Mouse (Mus musculus): Measurements from ENCODE around the gene Brd9.
"Not testable (repeated sequence)": the region's sequence is repeated elsewhere in the genome, so short reads cannot be mapped to it uniquely, and the experiment has no call there.

The Brd9 gene

DNA sequence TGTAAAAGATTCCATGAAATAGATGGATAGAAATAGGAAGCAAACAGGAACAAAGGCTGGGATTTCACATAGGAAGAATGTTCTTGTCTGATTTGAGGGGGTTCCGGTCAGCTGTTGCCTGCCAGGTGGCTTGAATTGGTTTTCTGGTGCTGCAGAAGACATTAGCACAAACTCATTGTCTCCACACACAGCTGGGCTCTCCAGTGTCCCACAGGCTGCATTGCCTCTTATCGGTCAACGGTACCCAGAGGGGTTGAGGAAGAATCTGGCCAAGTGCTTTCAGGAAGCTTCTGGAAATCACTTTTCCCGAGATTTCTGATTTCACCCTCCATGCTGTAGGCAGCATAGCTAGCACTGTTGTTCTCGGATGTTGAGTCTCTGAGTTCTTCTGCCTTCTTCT lies 53.7 kb downstream of the Brd9 start:
- DNase-seq: no peak

DNA sequence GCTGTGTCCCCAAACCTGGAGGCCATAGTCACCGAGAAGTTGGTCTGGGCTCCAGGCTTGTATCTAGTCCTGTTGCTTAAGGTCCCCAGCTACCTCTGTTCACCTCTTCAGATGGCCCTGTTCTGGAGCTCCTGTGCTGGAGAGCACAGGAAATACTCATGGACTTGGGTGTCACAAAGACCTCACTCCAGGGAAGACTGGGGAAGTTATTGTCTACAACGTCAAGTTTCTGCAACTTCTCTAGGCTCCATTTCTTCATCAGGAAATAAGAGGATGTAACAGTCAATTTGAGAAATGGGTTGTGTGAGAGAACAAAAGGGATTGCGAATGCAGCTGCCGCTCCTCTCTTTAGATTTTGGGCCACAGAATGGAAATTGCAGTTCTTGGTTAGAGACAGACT lies 58.8 kb downstream of the Brd9 start:
- DNase-seq: no peak

DNA sequence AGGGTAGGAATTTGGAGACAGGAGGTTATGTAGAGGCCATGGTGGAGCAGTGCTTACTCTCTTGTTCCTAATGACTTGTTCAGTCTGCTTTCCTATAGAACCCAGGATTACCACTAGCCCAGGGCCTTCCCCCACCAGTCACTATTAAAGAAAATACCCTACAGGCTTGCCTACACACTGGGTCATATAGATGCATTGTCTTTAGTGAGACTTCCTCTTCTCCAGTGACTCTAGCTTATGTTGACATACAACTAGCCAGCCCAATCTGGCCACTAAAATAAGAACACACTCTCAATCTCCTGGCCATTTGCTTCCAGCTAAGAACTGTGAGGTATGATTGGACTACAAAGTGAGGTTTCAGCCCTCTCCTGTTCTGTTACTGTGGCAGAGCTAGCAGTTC lies 62.9 kb downstream of the Brd9 start:
- no peak for DNase-seq

DNA sequence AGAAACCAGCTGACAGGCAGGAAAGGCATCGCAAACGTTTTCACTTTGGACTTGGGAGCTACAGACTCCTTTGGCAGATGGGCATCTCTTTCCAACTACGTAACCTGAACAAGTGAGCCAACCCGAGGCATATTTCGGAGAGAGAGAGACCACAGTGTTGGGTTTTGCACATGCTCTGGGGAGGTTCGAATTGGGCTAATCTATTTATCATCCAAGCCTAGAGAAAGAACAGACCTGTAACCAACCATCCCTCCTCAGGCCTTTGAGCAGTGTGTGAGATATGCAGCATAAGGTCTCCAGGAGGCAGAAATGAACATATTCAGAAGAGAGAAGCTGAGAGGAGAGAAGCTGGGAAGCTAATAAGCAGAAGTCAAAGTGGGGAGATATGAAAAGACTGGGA lies 63.4 kb downstream of the Brd9 start:
- DNase-seq: no peak

DNA sequence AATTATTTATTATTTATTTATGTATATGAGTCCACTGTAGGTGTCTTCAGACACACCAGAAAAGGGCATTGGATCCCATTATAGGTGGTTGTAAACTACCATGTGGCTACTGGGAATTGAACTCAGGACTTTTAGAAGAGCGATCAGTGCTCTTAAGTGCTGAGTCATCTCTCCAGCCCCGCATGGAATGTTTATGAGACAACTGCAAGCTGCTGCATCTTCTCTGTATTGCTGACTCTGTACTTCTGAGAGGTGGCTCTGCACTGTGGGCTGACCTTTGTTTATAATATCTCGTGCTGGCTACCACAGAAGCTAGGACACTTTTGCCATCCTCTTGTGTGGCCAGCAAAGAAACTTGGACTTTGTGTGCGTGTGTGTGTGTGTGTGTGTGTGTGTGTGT lies 63.9 kb downstream of the Brd9 start:
- no peak for DNase-seq

DNA sequence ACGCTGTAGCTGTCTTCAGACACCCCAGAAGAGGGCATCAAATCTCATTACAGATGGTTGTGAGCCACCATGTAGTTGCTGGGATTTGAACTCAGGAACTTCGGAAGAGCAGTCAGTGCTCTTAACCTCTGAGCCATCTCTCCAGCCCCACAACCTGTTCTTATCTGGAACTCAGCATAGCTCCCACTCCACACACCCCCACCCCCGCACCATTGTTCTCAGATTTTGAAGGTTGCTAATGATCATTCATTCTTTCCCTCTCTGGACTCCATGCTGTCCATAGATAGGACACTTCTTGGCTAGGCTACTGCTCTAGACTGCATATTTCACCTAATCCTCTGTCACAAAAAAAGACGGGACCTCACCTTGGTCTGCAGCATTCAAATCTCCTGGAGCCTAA lies 69.3 kb downstream of the Brd9 start:
- DNase-seq: not testable (repeated sequence)

DNA sequence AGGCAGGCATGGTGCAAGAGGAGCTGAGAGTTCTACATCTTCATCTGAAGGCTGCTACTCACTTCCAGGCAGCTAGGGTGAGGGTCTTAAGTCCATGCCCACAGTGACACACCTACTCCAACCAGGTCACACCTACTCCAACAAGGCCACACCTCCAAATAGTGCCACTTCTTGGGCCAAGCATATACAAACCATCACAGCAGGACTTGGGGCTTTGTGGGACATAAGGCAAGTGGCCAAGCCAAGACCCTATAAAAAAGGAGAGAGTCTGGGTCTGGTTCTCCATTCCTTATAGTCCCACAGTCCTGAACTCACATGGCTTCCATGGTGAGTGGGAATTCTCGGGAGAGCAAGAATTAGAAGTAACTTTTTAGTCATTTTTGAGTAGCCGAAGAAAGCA lies 70.6 kb downstream of the Brd9 start:
- not testable (repeated sequence) for DNase-seq

DNA sequence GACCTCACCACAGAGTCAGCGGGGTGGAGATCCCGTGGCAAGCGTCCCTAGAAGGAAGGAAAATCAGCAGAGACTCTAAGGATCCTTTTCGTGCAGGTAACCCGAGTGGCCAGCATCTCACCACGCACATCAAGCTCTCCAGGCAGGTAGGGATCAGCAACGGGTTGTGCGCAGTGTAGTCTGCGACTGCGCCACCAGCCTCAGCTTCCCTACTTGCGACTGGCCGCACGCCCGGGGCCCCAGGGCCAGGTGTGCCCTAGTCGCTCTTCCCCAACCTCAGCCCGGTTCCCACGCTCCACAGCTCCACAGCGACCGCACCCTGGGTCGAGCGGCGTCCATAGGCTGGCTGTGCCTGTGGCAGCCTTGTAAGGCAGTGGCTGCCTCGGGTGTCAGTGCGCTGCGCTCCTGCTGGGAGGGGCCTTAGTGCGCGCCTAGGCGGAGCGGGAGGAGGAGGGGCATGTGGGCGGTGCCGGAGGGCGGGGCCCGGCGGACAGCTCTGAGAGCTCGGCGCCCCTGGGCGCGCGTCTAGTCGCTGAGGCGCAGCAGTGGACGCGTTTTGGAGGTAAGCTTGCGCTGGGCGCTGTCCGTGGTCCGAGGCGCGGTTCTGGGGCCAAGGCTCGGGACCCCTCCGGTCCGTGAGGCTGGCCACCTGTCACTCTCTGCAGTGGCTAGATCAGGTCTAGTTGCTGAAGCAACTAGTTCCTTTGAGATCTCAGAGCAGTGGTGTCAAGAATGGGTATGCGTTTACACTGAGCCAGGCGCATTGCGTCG lies 71.5 kb downstream of the Brd9 start, which contains the start of gene Tppp:
Gene Tppp (plus strand): TSS at position 460 of the 771 bp plus-strand sequence.
- peak; percentile 92 for DNase-seq

DNA sequence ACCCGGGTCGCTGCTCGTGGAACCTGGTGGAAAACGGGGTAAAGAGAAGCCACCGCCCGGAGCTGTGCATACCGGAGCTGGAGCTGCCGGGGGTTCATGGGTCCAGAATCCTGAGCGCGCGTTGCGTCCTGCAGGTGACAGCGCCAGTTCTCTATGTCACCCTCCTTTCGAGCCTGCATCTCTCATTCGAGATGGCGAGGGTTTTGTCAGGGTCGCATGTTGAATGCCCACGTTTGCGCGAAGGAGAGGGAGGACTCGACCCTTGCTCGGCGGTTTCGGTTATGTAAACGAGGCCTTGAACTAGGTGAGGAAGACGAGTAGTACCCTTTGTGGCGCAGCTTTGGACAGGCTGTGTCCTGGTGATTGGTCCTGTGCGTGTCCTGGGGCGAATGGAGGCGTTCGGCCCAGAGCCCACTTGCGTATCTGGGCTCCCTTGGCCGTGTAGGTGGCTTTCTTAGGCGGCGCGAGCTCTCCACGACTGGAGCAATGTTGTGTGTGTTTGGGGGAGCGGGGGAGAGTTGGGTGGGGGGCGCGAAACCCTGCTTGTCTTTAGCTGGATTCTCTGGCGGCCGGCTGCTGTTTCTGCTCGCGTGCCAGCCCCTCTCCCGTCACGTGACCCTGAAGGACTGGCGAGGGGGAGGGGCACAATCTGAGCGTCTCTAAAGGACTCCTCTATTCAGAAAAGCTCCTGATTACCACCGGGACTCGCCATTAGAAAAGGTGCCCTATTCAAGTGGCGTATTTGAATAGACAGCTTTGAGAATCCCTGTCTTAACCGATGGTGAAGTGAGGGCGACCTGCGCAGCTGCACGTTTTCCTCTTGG lies 72.4 kb downstream of the Brd9 start:
- DNase-seq: peak; percentile 53
